Mouse (Mus musculus) thymus, postnatal 14 days (tissue): Measurements from ENCODE around the gene Rpusd2.

Experiments
- DNase-seq: peaks from one replicate; pipeline ENCODE4 v3.0.0; 2021

The Rpusd2 gene

DNA sequence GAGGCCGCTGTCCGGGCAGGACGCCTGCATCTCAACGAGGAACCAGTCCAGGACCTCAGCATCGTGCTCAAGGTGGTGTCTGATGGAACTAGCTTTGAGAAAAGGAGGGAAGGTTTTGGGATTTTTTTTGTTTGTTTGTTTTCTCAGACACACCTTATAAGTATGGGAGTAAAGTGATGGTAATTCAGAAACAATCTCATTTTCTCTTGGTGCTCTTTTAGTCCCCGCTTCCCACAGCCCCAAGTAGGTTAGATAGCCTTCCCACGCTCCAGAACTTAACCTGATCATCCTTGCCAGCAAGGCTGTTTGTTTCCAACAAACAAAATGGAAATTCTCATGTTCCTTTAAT, 781 bp downstream of the Rpusd2 start:
- no peak for DNase-seq

DNA sequence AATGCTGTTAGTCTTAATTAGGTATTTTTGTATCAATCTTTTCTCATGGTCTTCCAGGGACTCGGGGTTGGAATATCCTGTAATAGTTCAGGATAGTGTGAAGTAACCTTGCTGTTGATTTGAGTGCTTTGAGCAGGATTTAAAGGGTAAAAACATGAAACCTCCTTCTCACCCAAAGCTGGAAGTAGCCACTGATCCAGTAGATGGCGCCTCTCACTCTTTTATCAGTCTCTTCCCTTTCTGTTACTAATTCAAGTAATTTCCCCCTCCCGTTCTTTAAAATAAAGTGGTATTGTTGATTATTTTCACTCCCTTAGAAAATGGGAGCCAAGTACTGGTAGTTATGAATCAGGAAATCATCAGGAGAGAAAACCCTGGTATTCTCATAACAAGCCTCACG, 6.3 kb downstream of the Rpusd2 start:
- peak; percentile 46 for DNase-seq

DNA sequence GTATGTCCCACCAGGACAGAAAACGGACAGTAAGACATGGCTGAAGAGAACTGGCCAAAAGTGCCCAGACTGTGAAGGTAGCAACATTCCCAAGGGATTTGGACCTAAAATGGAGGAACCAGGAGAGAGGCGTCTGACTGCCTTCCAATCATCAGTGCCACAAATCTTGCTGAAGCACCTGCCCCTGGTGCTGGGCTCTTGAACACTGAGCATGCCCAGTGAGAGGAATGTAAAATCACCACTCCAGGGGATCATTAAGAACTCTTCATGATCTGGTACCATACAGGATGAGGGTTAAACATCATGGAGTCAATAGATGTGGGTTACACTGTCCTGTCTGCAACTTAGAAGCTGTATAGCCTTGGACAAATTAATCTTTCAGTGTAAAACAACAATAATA, 10.6 kb downstream of the Rpusd2 start:
- no peak for DNase-seq

DNA sequence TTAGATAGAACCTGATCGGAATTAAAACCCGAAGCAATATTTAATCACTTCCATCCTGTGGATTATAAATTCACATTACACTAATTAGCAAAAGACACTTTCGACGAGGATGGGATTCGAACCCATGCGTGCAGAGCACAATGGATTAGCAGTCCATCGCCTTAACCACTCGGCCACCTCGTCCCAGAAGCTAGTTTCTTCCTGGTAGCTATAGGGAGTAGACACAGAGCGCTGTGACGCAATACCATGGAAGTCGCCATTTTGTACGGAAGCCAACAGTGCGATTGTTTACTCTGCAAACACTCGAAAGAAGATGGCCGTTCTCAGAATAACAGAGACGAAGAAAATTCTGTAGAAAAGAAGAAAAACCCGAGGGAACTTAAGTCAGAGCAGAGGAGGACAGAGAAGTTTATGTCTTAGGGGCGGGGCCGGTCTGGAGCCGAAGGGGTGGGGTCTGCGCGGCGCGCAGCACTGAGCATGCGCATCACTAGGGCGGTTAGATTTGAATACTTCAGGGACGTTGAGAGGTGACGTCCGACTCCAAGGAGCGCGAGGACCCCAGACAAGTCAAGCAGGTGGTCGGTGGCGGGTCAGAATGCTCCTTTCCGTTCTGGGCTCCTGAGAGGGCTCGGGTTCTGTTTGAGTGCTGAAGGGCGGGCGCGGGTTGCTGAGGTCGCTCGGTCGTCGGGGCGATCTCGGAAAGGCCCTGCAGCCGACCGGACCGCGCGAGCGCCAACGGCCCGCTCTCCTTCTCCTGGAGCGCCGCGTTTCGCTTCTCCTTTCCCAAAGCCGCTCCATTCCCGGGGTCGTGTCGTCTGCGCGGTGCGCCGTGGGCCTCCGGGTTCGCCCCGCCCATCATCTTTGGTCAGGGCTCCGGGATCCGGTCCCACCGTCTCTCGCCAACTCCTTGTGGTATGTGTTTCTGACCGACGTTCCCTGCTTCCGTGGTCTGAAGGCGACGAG, 12.3 kb downstream of the Rpusd2 start, which contains the start of gene Knl1:
Gene Knl1 (plus strand): TSS at position 471 of the 963 bp plus-strand sequence.
- peak; percentile 96 for DNase-seq

DNA sequence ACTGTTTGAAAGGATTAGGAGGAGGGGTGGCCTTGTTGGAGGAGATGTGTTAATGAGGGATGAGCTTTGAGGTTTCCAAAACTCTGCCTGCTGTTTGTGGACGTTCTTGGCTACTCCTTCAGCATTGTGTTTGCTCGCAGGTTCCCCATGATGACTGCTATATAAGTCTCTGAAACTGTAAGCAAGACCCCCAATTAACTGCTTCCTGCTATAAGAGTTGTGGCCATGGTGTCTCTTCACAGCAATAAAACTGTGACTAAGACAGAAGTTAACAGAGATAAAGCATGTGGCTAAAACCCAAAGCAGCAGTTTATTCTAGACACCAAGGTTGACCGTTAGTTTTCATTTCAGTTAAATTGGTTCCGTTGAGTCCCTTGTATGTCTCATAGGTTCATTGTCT, 13.3 kb downstream of the Rpusd2 start:
- DNase-seq, result no peak

DNA sequence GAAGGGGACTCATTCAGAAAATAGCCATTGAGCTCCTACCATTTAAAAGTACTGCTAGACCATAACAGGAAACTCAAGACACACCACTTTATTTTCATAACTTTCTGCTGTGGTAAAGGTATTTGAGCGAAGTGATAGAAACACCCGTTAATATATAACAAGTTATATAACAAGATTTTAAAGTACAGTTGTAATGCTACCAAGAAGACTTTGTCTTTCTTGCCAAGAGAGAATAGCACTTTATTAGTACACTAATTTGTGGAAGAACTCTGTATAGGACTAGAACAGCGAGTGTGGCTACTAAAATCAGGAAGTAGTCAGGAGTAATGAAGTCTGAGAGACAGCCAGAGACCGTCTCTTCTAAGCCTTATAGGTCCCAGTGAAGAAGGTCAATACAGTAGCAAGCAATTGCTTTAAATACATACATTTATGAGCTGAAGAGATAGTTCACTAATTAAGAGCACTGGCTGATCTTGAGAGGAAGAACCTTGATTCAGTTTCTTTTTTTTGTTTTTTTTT, 15.6 kb downstream of the Rpusd2 start:
- no peak for DNase-seq

DNA sequence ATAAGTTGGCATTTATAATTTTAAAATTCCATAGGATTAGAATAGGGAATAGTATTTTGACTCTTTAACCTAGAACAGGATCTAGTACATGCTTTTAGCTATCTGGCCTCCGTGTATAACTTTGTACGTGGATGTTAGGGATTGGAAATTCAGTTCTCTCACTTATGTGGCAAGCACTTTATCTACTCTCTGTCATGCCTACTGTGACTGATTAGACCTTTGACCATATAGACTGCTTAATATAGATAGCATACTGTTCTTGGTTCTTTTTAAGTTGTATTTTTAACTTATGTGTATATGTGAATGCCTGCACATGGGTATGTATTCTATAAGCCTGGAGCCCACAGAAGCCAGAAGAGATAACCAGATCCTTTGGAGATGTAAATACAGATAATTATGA, 25.5 kb downstream of the Rpusd2 start:
- no peak for DNase-seq

DNA sequence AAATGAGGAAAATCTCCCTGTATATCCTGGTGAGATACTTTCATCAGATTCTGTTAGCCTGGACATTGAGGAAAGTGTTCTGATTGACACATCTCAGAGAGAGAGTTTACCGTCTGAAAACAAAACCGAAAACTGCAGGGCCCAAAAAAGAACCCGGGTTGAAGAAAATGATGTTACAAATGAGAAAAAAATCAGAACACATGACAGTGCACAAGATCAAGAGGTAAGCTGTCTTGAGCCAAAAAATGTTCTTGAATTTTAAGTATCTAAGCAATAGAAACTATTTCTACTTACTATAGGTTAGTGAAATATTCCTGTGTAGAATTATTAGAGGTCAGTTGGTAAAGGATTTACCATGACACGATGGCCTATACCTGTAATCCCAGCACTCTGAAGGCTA, 37.8 kb downstream of the Rpusd2 start:
- no peak for DNase-seq

DNA sequence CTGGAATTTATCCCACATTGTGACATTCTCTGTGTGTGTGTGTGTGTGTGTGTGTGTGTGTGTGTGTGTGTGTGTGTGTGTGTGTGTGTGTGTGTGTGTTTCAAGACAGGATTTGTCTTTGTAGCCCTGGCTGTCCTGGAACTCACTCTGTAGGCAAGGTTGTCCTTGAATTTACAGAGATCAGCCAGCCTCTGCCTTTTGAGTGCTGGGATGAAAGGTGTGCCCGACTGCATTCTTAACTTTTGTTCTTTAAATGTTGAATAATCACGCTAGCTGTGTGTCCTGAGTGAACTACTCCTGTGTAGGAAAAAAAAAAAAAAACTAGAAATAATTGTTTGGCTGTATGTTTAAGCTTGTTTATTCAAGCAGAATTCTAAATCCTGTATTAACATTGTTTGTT, 51.6 kb downstream of the Rpusd2 start:
- DNase-seq, result no peak
